Mouse (Mus musculus): ENCODE results near the gene Chn1.

Chn1 gene

DNA sequence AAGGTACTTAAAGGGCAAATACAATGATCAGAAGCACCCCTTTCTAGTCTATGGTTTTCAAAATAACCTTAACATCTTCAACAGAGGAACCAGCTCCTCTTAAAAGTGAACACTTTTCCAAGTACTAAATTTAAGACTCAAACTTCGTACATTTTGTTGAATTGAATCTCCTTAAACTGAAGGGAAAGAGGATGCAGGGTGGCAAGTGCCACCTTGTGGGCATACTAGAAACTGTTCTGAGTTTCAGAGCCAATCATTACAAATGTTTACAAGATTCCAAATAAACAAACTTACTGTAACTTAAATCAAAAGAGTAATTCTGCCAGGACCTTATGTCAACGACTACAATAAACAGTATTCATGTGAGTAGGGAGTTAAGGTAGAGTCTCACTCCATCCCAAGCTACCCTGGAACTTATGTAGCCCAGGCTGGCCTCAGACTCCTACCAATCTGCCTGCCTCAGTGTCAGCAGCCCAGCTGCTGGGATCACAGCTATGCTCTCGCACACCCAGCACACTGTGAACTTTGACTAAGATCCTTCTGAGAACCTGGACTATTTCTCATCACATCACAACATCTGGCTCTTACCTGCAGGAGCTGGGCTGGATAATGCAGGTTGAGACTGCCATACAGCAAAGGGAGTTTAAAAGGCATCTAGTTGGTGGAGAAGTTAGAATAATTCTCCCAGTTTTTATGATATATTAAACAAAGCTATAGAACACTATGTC, 29.3 kb downstream of the Chn1 start:
- DNase-seq (ENCODE audit: low spot score), result no peak

DNA sequence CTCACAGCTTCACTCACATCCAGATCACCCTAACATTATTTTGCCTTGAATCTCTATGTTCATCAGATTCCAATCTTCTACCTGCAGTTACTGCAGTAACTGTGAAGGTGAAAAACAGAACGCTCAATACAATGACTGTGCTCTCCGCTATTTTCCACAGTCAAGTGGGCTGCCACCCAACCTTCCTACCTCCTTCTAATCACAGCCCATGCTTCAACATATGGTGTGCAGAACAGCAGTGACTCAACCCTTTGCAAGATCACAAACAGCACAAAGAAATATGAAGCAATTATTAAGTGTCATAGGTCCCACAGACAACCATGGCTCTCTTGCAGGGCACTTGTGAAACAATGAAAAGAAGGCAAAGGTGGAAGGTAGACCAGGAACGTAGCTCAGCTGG, 33.9 kb downstream of the Chn1 start:
- DNase-seq (ENCODE audit: low spot score), result no peak

DNA sequence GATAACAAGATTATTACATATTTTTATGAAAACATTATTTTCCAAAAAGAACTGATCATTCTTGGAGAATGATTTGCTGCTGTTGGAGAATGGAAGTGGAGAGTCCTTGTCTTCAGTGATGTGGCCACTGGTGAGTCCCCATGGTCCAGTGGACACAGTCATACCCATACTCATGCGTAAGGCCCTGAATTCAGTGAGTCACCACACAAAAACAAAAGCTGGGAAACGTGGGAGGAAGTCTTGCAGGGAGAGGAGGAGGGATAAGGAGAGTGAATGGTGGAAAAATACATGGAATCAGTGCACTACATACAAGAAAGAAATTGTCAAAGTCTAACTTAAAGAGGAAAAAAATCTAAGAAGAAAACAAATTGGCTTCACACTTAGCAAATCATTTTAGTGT, 47.3 kb downstream of the Chn1 start:
- DNase-seq (ENCODE audit: low spot score), result no peak

DNA sequence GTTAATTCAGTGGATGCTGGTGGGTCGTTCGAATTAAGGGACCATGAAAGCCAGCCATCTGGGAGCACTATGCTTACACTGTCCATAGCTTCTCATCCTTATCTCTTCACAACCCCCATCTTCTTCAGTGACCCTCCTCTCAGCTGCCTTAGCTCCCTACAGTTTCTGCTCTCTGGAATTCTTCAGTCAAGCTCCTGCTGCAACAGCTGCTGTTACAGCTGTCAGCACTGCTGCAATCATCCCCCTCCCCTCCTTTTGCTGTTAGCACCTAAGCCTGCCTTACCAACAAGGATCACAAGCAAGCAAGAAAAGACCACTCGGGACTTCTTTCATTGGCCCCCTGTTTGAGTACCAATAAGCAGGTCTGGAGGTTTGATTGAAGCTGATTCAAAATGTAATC, 50.2 kb downstream of the Chn1 start:
- no peak for DNase-seq (ENCODE audit: low spot score)

DNA sequence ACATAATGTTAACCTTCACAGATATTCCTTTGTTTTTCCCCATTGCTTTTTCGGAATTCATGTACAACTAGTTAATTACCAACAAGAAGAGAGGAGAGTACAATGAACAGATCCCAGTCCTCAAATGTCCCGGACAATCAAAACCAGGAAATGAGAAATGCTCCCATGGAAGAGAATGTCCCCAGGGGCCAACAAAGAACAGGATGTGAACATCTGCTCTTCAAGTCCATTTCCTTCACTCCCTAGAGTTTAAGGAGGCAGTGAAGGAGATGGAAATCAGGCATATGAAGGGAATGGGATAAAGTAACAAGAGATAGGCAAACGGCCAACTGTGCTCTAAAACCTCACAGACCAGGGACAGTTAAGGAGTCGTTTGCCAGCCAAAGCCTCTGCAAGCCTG, 53.3 kb downstream of the Chn1 start:
- DNase-seq (ENCODE audit: low spot score), result no peak

DNA sequence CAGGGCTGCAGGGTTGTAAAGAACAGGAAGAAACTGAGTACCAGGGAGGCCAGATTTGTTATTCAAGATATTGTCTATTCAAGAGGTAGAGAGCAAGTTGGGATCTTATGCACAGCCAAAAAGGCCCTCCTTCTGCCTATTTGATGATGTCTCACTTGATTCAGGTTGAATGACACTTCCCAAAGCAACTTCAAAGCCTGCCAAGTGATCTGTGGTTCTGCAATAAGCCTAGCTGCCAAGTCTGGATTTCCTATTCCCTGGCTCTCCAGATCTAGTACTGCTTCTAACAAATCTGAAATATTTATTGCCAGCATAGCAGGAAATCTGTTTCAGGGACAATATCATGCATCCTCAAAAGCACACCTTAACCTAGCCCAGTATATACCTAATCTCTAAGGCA, 62.7 kb downstream of the Chn1 start:
- no peak for DNase-seq (ENCODE audit: low spot score)

DNA sequence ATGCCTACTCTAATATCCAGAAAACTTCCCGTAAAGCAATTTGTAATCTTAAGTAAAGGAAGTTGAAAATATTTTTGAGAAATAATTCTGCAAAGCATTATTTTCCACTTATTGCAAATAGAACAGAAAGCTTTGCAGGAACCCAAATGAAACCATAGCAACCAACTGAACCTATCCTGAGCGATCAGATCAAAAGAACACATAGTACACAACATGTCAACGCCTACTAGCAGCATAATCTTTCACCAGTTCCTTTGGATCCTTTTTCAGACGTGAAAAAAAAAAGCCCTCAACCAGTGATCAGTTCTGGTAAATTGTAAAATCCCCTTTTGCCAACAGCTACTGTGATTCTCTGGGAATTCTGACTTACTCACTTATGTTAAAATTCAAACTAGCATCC, 82.1 kb downstream of the Chn1 start:
- no peak for DNase-seq (ENCODE audit: low spot score)

DNA sequence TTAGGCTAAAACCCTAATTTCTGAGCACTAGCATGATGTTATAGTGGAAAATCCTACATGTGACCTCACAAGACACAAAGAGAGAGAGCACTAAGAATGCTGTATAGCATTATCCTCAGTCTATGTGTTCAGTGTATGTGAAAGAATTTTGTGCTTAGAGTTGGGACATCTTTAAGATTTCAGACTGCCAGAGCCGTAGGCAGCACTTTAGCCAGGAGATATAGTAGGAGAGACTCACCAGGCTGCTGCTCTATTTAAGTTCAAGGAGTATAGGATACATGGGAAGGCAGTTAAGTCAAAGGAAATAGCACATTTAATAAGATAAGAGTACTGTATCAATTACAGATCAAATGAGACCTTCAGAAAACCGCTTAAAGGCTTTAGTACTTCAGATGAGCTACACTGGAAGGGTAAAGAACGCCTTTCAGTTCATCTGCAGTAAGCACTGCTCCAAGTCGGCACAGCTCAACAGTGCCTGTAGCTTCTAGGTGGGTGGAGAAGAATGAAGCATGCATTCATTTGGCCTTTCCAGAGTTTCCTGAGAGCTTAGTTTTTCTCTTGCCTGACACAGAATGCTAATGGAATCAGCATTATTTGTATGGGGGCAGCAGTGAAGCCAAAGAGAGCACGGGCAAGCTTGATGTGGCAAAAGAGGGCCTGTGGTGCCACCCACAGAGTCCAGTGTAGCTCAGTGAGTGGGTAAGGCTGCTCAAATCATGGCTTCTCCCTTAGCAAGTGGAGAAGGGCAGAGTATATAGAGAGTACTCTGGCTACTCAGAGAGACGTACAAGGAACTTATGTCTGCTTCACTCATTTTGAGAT, 84.2 kb downstream of the Chn1 start:
- DNase-seq (ENCODE audit: low spot score), result no peak

DNA sequence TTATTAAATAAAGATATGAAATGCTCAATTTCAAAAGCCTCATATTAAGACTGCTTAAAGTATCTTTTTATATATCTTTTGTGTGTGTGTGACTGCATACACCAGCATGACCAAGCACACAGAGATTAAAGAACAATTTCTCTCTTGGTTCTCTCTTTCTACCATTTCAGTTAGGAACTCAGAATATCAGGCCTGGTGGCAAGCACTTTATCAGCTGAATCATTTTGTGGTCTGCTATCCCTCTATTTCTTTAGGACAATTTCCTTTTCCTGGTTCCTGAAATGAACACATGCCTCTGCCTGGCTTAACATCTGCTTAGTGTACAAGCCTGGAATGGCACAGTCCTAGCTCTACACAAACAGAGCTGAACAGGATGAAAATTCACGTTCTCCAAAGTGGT, 92.6 kb downstream of the Chn1 start:
- no peak for DNase-seq (ENCODE audit: low spot score)

DNA sequence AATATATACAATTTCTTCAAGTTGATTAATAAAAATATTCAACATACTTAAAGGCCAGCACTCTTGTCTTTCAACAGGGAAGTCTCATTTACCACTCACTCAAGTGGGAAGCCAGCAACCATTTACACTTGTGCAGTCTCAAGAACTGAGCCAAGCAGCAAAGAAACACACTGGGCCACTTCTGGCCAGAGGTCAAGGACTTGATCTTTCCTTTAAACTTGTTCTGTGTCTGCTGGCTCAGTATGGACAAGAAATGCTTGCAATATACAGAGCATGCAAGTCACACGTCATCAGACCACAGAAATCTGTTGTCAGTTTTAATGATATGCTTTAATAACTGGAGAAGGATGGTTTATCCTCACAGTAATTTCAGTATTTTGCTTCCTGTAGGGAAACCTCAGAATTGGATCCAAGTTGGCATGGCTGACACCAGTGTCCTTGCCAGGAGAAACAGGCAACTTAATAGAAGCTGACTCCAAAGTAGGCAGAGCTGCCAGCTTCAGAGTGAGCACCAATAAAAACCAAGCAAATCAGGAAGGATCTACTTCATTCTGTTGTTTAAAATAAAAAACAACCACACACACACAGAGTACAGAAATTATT, 94.6 kb downstream of the Chn1 start:
- no peak for DNase-seq (ENCODE audit: low spot score)

DNA sequence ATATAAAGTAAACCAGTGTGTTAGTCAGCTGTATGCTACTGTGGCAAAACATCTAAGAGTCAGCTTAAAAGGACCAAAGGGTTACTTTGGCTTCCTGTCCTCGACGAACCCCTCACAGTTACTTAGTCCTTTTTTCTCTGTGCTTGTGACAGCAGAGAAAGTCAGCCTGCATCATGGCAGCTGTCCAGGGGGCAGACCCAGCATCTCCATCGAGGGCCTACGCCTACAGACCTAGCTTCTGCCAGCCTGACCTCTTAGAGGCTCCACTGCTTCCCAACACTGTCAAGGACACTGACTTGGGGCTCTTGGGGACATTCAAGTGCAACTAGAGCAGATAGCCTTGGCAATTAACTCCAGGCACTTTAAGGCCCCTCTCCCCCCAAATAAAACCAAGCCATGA, 106.5 kb downstream of the Chn1 start:
- no peak for DNase-seq (ENCODE audit: low spot score)

DNA sequence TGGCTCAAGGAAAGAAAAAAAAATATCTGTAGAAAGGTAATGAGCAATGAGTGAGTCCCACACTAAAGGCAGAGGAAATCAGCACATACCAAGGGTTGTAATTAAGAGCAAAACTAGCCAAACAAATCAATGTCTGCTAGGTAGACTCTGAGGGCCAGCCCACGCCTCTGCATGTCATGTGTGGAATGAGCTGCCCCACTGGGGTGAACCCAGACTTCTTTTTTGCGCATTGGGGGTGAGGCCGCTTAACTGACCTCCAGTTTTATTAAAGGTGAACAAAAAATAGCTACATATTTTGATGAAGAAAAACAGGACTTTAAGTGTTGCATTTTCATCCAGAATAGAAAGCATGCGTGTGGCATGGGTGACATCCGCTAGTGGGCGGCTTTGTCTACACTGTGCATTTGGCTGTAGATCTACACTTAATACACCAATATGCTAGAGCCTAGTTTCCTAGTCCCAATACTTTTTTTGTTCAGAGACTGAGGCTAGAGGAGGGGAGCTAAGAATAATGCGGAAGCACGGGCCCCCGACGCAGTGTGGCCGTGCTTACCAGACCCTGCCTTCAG, 114.5 kb downstream of the Chn1 start:
- DNase-seq (ENCODE audit: low spot score), result no peak

DNA sequence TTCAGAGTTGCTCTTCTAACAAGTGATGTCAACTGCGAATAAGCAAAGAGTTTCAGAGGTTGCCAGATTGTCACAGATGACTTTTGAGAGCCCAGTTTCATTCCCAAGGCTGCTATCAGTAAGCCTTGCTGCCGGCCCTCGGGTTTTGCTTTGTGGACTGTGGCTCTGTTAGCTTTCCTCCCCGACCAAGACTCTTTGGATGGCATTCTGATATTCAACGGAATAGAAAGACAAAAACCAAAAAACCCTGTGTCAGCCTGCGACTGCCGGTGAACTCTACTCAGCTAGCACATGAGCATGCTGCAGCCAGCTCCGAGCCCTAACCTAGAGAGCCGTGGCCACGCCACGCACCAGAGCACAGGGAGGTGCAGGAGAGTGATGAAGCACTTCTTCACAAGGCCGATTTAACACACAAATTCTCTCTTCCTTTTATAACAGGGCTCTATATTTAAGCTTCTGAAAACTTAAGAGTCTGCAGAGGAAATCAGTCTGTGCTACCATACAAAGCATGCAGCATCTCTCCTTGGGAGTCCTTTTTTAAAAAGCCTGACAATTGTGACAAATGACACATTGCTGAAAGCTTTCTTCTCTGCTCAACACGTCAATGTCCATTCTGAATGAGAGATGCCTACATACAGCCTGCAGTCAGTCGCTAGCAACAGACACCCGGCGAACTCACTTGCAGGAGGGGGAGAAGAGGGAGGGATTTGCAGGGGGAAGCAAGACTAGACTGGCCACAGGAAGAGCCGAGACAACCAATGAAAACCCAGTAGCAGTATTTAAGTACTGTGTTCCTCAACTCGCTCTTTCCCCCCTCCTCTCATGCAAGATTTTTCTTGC, 115.2 kb downstream of the Chn1 start:
- DNase-seq (ENCODE audit: low spot score), result no peak

DNA sequence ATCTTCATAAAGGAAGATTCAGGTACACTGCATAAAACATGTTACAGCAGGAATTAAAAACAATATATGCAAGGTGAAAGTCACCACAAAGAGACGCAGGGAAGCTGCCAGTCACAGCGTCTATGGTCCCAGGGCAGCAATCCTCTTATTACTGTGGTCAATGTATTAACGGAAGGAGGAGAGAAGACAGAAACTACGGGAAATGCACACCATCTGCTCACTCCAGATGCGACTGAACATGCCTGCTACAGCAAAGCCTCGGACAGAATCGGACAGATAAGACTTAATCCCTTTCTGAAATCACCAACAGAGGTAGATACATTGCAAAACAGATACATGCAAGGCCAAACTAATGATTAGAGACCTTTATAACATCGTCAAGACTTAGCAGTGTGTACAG, 116.1 kb downstream of the Chn1 start:
- no peak for DNase-seq (ENCODE audit: low spot score)

DNA sequence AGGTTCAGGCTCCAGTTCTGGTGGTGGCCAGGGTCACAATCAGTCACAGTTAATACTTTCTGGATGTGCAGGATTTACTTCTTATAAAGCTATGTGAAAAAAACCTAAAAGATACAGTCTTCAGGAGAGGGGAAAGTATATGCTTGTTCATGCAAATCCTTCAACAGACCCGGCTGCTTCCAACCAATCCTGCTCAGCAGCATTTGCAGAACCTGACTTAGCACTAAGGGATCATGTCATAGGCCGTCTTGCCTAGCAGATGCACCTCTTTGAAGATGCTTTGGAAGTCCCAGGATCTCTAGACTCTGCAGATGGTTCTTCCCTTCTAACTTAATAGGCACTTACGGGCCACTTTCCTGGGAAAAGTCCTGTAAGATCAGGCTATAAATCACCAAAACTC, 117.2 kb downstream of the Chn1 start:
- DNase-seq (ENCODE audit: low spot score), result no peak

DNA sequence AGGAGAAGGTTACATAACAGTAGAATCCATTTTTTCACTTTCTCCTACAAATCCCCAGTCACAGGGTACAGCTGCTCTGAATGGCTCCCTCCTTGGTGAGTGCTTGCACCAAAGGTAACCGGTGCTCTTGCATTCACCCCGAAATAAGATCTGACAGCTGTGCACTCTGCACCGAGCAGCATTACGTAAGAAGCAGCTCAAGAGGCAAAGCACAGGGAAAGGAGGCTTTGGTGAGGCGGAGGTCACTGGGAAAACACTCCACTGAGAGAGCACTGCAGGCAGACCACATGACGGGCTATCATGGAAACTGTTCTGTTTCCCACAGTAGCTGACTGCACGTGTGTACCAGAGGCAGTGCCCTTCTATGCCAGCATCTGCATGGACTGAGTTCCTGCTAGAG, 118.0 kb downstream of the Chn1 start:
- no peak for DNase-seq (ENCODE audit: low spot score)

DNA sequence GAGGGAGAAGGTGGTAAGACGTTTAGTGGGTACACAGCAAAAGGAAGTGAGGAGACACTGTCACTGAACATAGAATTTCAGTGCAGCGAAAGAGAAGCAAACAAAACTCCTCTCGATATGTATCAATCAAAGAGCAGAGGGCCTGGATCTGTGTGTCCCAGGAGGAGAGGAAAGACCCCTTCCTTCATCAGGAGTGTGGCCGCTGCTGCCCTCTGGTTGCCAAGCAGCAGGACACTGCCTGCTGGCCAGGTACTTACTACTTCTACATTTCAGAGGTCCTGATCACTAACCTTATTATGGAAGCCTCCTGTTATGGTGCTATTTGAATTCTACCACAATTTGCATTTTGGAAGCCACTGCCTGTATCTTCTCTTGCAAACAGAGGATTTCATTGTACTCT, 119.5 kb downstream of the Chn1 start:
- DNase-seq (ENCODE audit: low spot score), result no peak

DNA sequence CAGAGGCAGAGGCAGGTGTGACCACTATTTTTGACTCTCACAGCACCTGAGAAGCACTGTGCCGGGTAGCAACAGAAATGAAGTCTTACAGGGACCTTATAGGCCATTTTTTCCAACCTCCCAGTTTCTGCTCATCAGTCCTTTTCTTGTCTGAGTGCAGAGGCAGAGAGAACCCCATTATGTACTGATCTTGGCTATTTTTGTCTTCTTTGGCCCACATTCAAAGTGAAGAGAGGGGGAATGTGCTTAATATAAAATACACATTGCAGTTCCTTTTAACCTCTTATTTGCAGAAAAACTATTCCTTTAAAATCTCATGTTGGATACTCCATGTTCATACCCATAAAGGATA, 120.3 kb downstream of the Chn1 start:
- DNase-seq (ENCODE audit: low spot score), result no peak

DNA sequence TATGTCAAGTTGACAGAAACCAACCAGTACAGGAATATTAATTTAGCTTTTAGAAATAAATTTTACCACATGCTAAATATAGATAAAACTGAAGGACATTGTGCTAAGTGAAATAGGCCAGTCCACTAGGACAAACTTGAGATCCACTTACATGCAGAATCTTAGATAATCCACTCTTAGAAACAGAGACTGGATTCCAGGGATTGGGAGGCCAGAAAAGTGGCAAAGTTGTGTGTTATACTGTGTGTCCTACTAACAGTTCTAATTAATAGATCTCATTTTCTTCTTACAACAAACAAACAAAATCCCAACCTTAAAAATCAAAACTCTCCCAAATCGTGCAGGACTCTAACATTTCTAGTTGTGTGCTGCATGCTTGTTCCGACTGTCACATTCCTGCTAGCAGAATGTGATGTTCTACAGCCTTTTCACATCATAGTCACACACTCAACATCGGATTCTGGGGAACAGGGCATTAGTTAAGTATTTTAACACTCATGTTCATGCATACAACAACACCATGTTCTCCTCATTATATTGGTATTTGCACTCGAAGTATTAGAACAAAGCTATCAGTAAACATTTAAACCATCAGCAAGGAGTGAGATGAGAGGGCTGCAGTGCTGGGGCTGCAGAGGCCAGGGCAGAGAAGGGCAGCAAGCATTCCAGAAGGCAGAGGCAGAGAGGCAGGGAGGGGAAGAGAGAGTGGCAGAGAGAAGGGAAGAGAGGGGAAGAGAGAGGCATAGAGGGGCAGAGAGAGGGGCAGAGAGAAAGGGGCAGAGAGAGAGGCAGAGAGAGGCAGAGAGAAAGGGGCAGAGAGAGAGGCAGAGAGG, 120.9 kb downstream of the Chn1 start:
- no peak for DNase-seq (ENCODE audit: low spot score)

DNA sequence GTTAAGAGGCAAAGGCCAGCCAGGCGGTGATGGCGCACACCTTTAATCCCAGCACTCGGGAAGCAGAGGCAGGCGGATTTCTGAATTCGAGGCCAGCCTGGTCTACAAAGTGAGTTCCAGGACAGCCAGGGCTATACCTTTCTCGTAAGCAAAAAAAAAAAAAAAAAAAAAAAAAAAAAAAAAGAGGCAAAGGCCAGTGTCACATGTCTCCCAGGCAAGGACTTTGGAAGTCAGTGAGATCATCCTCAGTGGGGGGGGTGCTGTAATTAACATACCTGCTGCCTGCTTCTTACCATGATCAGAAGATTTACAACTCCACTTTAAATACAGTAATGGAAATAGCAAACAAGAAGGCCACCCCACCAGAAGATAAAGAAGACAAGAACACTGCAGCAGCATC, 137.5 kb downstream of the Chn1 start:
- no peak for DNase-seq (ENCODE audit: low spot score)

DNA sequence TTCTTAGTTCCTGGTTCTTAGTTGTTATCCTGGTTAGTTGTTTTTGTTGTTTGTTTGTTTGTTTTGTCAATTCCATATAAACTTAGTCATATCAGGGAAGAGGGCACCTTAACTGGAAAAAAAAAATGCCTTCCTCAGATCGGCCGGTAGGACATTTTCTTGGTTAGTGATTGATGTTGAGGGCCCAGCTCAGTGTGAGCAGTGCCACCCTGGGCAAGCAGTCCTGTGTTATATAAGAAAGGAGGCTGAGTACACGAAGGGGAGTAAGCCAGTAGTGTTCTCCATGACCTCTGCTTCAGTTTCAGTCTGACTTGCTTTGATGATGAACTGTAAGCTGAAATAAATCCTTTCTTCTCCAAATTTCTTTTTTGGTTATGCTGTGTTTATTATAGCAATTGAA, 138.8 kb downstream of the Chn1 start:
- DNase-seq (ENCODE audit: low spot score), result no peak

All from testis, postnatal 10 days (tissue).